Mouse (Mus musculus) C2C12 (cell line): Measurements from ENCODE around the gene Gm26741.

ENCODE experiments used
- CTCF ChIP-seq: IDR thresholded peaks from one replicate; pipeline ENCODE4 v1.5.1; 2011; ENCODE audit not compliant: control insufficient read depth, insufficient read depth, insufficient read length
- MYOD1 ChIP-seq: IDR thresholded peaks from one replicate; pipeline ENCODE4 v1.6.1; 2011; ENCODE audit warnings: low read depth; ENCODE audit not compliant: control insufficient read depth, insufficient read length
- USF1 ChIP-seq: IDR thresholded peaks from one replicate; pipeline ENCODE4 v1.6.1; 2011; ENCODE audit warnings: low read depth, mild to moderate bottlenecking, control low read depth, moderate library complexity

GRCm38 (mm10) chr10:52353184-52353583 is 5.4 kb upstream of the Gm26741 start:
- TF ChIP-seq USF1: no peak
- no peak for TF ChIP-seq CTCF
- TF ChIP-seq MYOD1: no peak
